Mouse (Mus musculus): ENCODE measurements around the gene Fto. TPM values are rescaled to one million over a fixed set of nuclear protein-coding genes. Genes with fewer than 3 reads are reported as not detected.

The Fto gene
- total and polyA plus RNA-seq, 3 experiments, result 12.2 to 50.1 (median 17.3) TPM

GRCm38 (mm10) chr8:91377275-91377674 is 64.0 kb downstream of the Fto start:
- Histone ChIP-seq H3K36me3 (replicated peaks) (peaks cover 21% of the 10 kb centered on the region), H3K27me3 (ENCODE audit: insufficient read depth, low read length) (no peaks in the 10 kb centered on the region), H3K9me3 (replicated peaks) (no peaks in the 10 kb centered on the region), H3K4me3 (ENCODE audit: low read depth, low read length) (no peak overlapping the region), H3K4me1 (ENCODE audit: insufficient read depth, low read depth, low read length) (peaks cover 20% of the 10 kb centered on the region)
- TF ChIP-seq GATA2 (IDR thresholded peaks at IDR 0.05; ENCODE audit: borderline replicate concordance, low read depth, low read length) (no peak), POLR2AphosphoS5 (IDR thresholded peaks at IDR 0.05; ENCODE audit: insufficient replicate concordance, low read depth, low read length) (no peak), GATA1 (IDR thresholded peaks at IDR 0.05; ENCODE audit: borderline replicate concordance, low read length) (no peak), TAL1 (conservative IDR thresholded peaks at IDR 0.05; ENCODE audit: low read depth, low read length) (no peak), CTCF (IDR thresholded peaks at IDR 0.05; ENCODE audit: low read depth, low read length) (no peak)
- DNase-seq (ENCODE audit: low spot score) (no peak), ATAC-seq (ENCODE audit: extremely low read depth, insufficient number of reproducible peaks, low FRiP score, poor library complexity, severe bottlenecking) (no peak)

GRCm38 (mm10) chr8:91378846-91379499 is 65.6 kb downstream of the Fto start:
- Histone ChIP-seq H3K4me3 (ENCODE audit: low read depth, low read length) (no peak overlapping the region), H3K27me3 (ENCODE audit: insufficient read depth, low read length) (no peaks in the 10 kb centered on the region), H3K4me1 (ENCODE audit: insufficient read depth, low read depth, low read length) (peaks cover 20% of the 10 kb centered on the region), H3K36me3 (replicated peaks) (peaks cover 17% of the 10 kb centered on the region), H3K9me3 (replicated peaks) (no peaks in the 10 kb centered on the region)
- ATAC-seq (ENCODE audit: extremely low read depth, insufficient number of reproducible peaks, low FRiP score, poor library complexity, severe bottlenecking) (peak; percentile 43; the same call in 1 of the 2 replicates), DNase-seq (ENCODE audit: low spot score) (peak; percentile 28)
- TF ChIP-seq GATA2 (IDR thresholded peaks at IDR 0.05; ENCODE audit: borderline replicate concordance, low read depth, low read length) (no peak), POLR2AphosphoS5 (IDR thresholded peaks at IDR 0.05; ENCODE audit: insufficient replicate concordance, low read depth, low read length) (no peak), TAL1 (conservative IDR thresholded peaks at IDR 0.05; ENCODE audit: low read depth, low read length) (no peak), CTCF (IDR thresholded peaks at IDR 0.05; ENCODE audit: low read depth, low read length) (no peak), GATA1 (IDR thresholded peaks at IDR 0.05; ENCODE audit: borderline replicate concordance, low read length) (no peak)

GRCm38 (mm10) chr8:91380796-91381542 is 67.6 kb downstream of the Fto start:
- DNase-seq (ENCODE audit: low spot score) (no peak), ATAC-seq (ENCODE audit: extremely low read depth, insufficient number of reproducible peaks, low FRiP score, poor library complexity, severe bottlenecking) (no peak)
- Histone ChIP-seq H3K4me1 (ENCODE audit: insufficient read depth, low read depth, low read length) (peaks cover 18% of the 10 kb centered on the region), H3K36me3 (replicated peaks) (peaks cover 18% of the 10 kb centered on the region), H3K4me3 (ENCODE audit: low read depth, low read length) (no peak overlapping the region), H3K9me3 (replicated peaks) (no peaks in the 10 kb centered on the region), H3K27me3 (ENCODE audit: insufficient read depth, low read length) (no peaks in the 10 kb centered on the region)
- TF ChIP-seq GATA1 (IDR thresholded peaks at IDR 0.05; ENCODE audit: borderline replicate concordance, low read length) (no peak), POLR2AphosphoS5 (IDR thresholded peaks at IDR 0.05; ENCODE audit: insufficient replicate concordance, low read depth, low read length) (no peak), CTCF (IDR thresholded peaks at IDR 0.05; ENCODE audit: low read depth, low read length) (no peak), GATA2 (IDR thresholded peaks at IDR 0.05; ENCODE audit: borderline replicate concordance, low read depth, low read length) (no peak), TAL1 (conservative IDR thresholded peaks at IDR 0.05; ENCODE audit: low read depth, low read length) (no peak)

- TF ChIP-seq GATA1 (IDR thresholded peaks at IDR 0.05; ENCODE audit: borderline replicate concordance, low read length), result no peak
- TF ChIP-seq GATA2 (IDR thresholded peaks at IDR 0.05; ENCODE audit: borderline replicate concordance, low read depth, low read length), result no peak
- peaks cover 12% of the 10 kb centered on the region for H3K4me1 ChIP-seq (ENCODE audit: insufficient read depth, low read depth, low read length)
- no peak for DNase-seq (ENCODE audit: low spot score)
- H3K9me3 ChIP-seq (replicated peaks), result no peaks in the 10 kb centered on the region
- peaks cover 18% of the 10 kb centered on the region for H3K36me3 ChIP-seq (replicated peaks)
- no peak for ATAC-seq (ENCODE audit: extremely low read depth, insufficient number of reproducible peaks, low FRiP score, poor library complexity, severe bottlenecking)
- no peaks in the 10 kb centered on the region for H3K27me3 ChIP-seq (ENCODE audit: insufficient read depth, low read length)
- H3K4me3 ChIP-seq (ENCODE audit: low read depth, low read length), result no peak overlapping the region
These were observed 68.3 kb downstream of the Fto start for GRCm38 (mm10) chr8:91381543-91382106.

GRCm38 (mm10) chr8:91383210-91383609 is 69.9 kb downstream of the Fto start:
- Histone ChIP-seq H3K27me3 (ENCODE audit: insufficient read depth, low read length) (no peaks in the 10 kb centered on the region), H3K4me3 (ENCODE audit: low read depth, low read length) (no peak overlapping the region), H3K9me3 (replicated peaks) (no peaks in the 10 kb centered on the region), H3K4me1 (ENCODE audit: insufficient read depth, low read depth, low read length) (no peaks in the 10 kb centered on the region; the same call in none of the 2 replicates), H3K36me3 (replicated peaks) (peaks cover 12% of the 10 kb centered on the region)
- DNase-seq (ENCODE audit: low spot score), result no peak
- TF ChIP-seq GATA2 (IDR thresholded peaks at IDR 0.05; ENCODE audit: borderline replicate concordance, low read depth, low read length), result no peak
- no peak for TF ChIP-seq GATA1 (IDR thresholded peaks at IDR 0.05; ENCODE audit: borderline replicate concordance, low read length)
- TF ChIP-seq TAL1 (conservative IDR thresholded peaks at IDR 0.05; ENCODE audit: low read depth, low read length), result no peak
- TF ChIP-seq POLR2AphosphoS5 (IDR thresholded peaks at IDR 0.05; ENCODE audit: insufficient replicate concordance, low read depth, low read length), result no peak
- TF ChIP-seq CTCF (IDR thresholded peaks at IDR 0.05; ENCODE audit: low read depth, low read length), result no peak
- no peak for ATAC-seq (ENCODE audit: extremely low read depth, insufficient number of reproducible peaks, low FRiP score, poor library complexity, severe bottlenecking)

- Histone ChIP-seq H3K4me1 (ENCODE audit: insufficient read depth, low read depth, low read length) (no peaks in the 10 kb centered on the region; the same call in none of the 2 replicates), H3K4me3 (ENCODE audit: low read depth, low read length) (no peak overlapping the region), H3K36me3 (replicated peaks) (peaks cover 12% of the 10 kb centered on the region), H3K9me3 (replicated peaks) (no peaks in the 10 kb centered on the region), H3K27me3 (ENCODE audit: insufficient read depth, low read length) (no peaks in the 10 kb centered on the region)
- TF ChIP-seq CTCF (IDR thresholded peaks at IDR 0.05; ENCODE audit: low read depth, low read length) (no peak), TAL1 (conservative IDR thresholded peaks at IDR 0.05; ENCODE audit: low read depth, low read length) (no peak), GATA1 (IDR thresholded peaks at IDR 0.05; ENCODE audit: borderline replicate concordance, low read length) (no peak), GATA2 (IDR thresholded peaks at IDR 0.05; ENCODE audit: borderline replicate concordance, low read depth, low read length) (no peak), POLR2AphosphoS5 (IDR thresholded peaks at IDR 0.05; ENCODE audit: insufficient replicate concordance, low read depth, low read length) (no peak)
- no peak for ATAC-seq (ENCODE audit: extremely low read depth, insufficient number of reproducible peaks, low FRiP score, poor library complexity, severe bottlenecking)
- no peak for DNase-seq (ENCODE audit: low spot score)
These were observed 70.5 kb downstream of the Fto start for GRCm38 (mm10) chr8:91383811-91384210.

All from G1E (cell line).